Mouse (Mus musculus): Measurements from ENCODE around the gene Prss38.
"Not testable (repeated sequence)": the region's sequence is repeated elsewhere in the genome, so short reads cannot be mapped to it uniquely, and the experiment has no call there.

Gene Prss38

GRCm38 (mm10) chr11:59367955-59368354 lies 7.5 kb downstream of the Prss38 start:
- DNase-seq: not testable (repeated sequence)

GRCm38 (mm10) chr11:59366633-59367032 lies 8.8 kb downstream of the Prss38 start:
- peak; percentile 37 for DNase-seq

GRCm38 (mm10) chr11:59366031-59366430 lies 9.4 kb downstream of the Prss38 start:
- no peak for DNase-seq

GRCm38 (mm10) chr11:59364417-59364816 lies 11.0 kb downstream of the Prss38 start:
- no peak for DNase-seq

- no peak for DNase-seq
Measured at GRCm38 (mm10) chr11:59364007-59364406, 11.4 kb downstream of the Prss38 start.

- no peak for DNase-seq
Measured at GRCm38 (mm10) chr11:59361291-59361690, 14.2 kb downstream of the Prss38 start.

GRCm38 (mm10) chr11:59356874-59357289 lies 18.6 kb downstream of the Prss38 start:
- no peak for DNase-seq

- no peak for DNase-seq
Measured at GRCm38 (mm10) chr11:59354793-59355192, 20.7 kb downstream of the Prss38 start.

- no peak for DNase-seq
Measured at GRCm38 (mm10) chr11:59350326-59350725, 25.1 kb downstream of the Prss38 start.

- DNase-seq: no peak
Measured at GRCm38 (mm10) chr11:59346166-59346910, 29.1 kb downstream of the Prss38 start.

- DNase-seq: no peak
Measured at GRCm38 (mm10) chr11:59342956-59343355, 32.5 kb downstream of the Prss38 start.

- no peak for DNase-seq
Measured at GRCm38 (mm10) chr11:59338736-59339120, 36.7 kb downstream of the Prss38 start.

GRCm38 (mm10) chr11:59337955-59338735 lies 37.3 kb downstream of the Prss38 start:
- DNase-seq: peak; percentile 80

- DNase-seq: no peak
Measured at GRCm38 (mm10) chr11:59336381-59336780, 39.1 kb downstream of the Prss38 start.

GRCm38 (mm10) chr11:59335942-59336341 lies 39.5 kb downstream of the Prss38 start:
- DNase-seq: no peak

- DNase-seq: no peak
Measured at GRCm38 (mm10) chr11:59335150-59335549, 40.3 kb downstream of the Prss38 start.

- no peak for DNase-seq
Measured at GRCm38 (mm10) chr11:59332938-59333337, 42.5 kb downstream of the Prss38 start.

GRCm38 (mm10) chr11:59331167-59331869 lies 44.1 kb downstream of the Prss38 start:
- DNase-seq: no peak

GRCm38 (mm10) chr11:59330560-59330959 lies 44.9 kb downstream of the Prss38 start:
- DNase-seq: peak; percentile 71

- no peak for DNase-seq
Measured at GRCm38 (mm10) chr11:59329616-59330015, 45.8 kb downstream of the Prss38 start.

- no peak for DNase-seq
Measured at GRCm38 (mm10) chr11:59327625-59328024, 47.8 kb downstream of the Prss38 start.

GRCm38 (mm10) chr11:59324777-59325176 lies 50.7 kb downstream of the Prss38 start:
- DNase-seq: no peak

GRCm38 (mm10) chr11:59322988-59323387 lies 52.5 kb downstream of the Prss38 start:
- DNase-seq: no peak

Data from kidney, postnatal 14 days (tissue).